Mouse (Mus musculus) layer of hippocampus, postnatal 14 days (tissue): ENCODE results near the gene Fam172a. TPM values are rescaled to one million over a fixed set of nuclear protein-coding genes. Genes with fewer than 3 reads are reported as not detected.

Experiments used
- DNase-seq, 2 experiments: peaks; one replicate each; pipeline ENCODE4 v3.0.0; 2021 to 2022; ENCODE audit warnings: low spot score in 2 of 2, mixed read lengths in 1 of 2
- total RNA-seq, 2 experiments: library from RNA; stranded (reverse); gene quantifications; 2 replicates each; pipeline ENCODE4 v1.2.3; 2021

Gene Fam172a
- total RNA-seq, 2 experiments from 2014 or later, result 39.0 to 40.7 TPM

- peak in 1 of 2 experiments; percentile 18 for DNase-seq
Observed at GRCm38 (mm10) chr13:78099746-78100530, 398.1 kb downstream of the Fam172a start.

- DNase-seq, result no peak
Observed at GRCm38 (mm10) chr13:78100664-78101063, 398.8 kb downstream of the Fam172a start.

- DNase-seq, result no peak
Observed at GRCm38 (mm10) chr13:78102337-78102736, 400.5 kb downstream of the Fam172a start.

- no peak for DNase-seq
Observed at GRCm38 (mm10) chr13:78104851-78105250, 403.0 kb downstream of the Fam172a start.

GRCm38 (mm10) chr13:78110648-78111047 is 408.8 kb downstream of the Fam172a start:
- DNase-seq, result no peak

- no peak for DNase-seq
Observed at GRCm38 (mm10) chr13:78113978-78114377, 412.1 kb downstream of the Fam172a start.

- no peak for DNase-seq
Observed at GRCm38 (mm10) chr13:78118715-78119114, 416.9 kb downstream of the Fam172a start.

- DNase-seq, result no peak
Observed at GRCm38 (mm10) chr13:78121991-78122390, 420.2 kb downstream of the Fam172a start.

GRCm38 (mm10) chr13:78123911-78124426 is 422.1 kb downstream of the Fam172a start:
- no peak for DNase-seq

- no peak for DNase-seq
Observed at GRCm38 (mm10) chr13:78157465-78157864, 455.6 kb downstream of the Fam172a start.

- DNase-seq, result peak in 1 of 2 experiments; percentile 34
Observed at GRCm38 (mm10) chr13:78162149-78162548, 460.3 kb downstream of the Fam172a start.

- DNase-seq, result peak; percentile 78 to 86
Observed at GRCm38 (mm10) chr13:78163087-78163958, 461.5 kb downstream of the Fam172a start.

- DNase-seq, result no peak
Observed at GRCm38 (mm10) chr13:78164941-78165340, 463.1 kb downstream of the Fam172a start.

- DNase-seq, result no peak
Observed at GRCm38 (mm10) chr13:78168166-78168565, 466.3 kb downstream of the Fam172a start.

- DNase-seq, result no peak
Observed at GRCm38 (mm10) chr13:78171320-78171719, 469.5 kb downstream of the Fam172a start.

- DNase-seq, result no peak
Observed at GRCm38 (mm10) chr13:78171984-78172636, 470.3 kb downstream of the Fam172a start.

GRCm38 (mm10) chr13:78172861-78173260 is 471.0 kb downstream of the Fam172a start:
- no peak for DNase-seq

GRCm38 (mm10) chr13:78174191-78174590 is 472.4 kb downstream of the Fam172a start:
- no peak for DNase-seq

GRCm38 (mm10) chr13:78174891-78175290 is 473.1 kb downstream of the Fam172a start:
- DNase-seq, result peak in 1 of 2 experiments; percentile 1

- DNase-seq, result peak in 1 of 2 experiments; percentile 65
Observed at GRCm38 (mm10) chr13:78175821-78176380, 474.1 kb downstream of the Fam172a start.
